Mouse (Mus musculus) CH12.LX (cell line): ENCODE measurements around the gene Vegfb. TPM values are rescaled to one million over a fixed set of nuclear protein-coding genes. Genes with fewer than 3 reads are reported as not detected.
"Not testable (repeated sequence)": the region's sequence is repeated elsewhere in the genome, so short reads cannot be mapped to it uniquely, and the experiment has no call there.

Experiments used
- DNase-seq: peaks from one replicate; pipeline ENCODE4 v3.0.0-alpha.2; 2013; ENCODE audit errors: extremely low read depth
- H3K27ac ChIP-seq: 2 replicates; pipeline ENCODE4 v1.5.1; 2012; ENCODE audit warnings: low read depth, mild to moderate bottlenecking, control low read depth, moderate library complexity; ENCODE audit not compliant: insufficient read depth
- H3K27me3 ChIP-seq: replicated peaks from 2 replicates; pipeline ENCODE3; 2012; ENCODE audit warnings: inconsistent platforms
- H3K36me3 ChIP-seq, 2 experiments: replicated peaks in 1 of 2; 2 replicates each; pipeline versions ENCODE3 to v1.6.1; 2012; ENCODE audit warnings: inconsistent platforms in 1 of 2, low read length in 1 of 2, mild to moderate bottlenecking in 1 of 2, mixed read lengths in 1 of 2, moderate library complexity in 1 of 2; ENCODE audit not compliant: control insufficient read depth in 1 of 2, insufficient read depth in 1 of 2
- H3K4me1 ChIP-seq, 2 experiments: 2 replicates each; pipeline ENCODE4 v1.6.1; 2012; ENCODE audit warnings: inconsistent platforms in 1 of 2, moderate library complexity in 1 of 2; ENCODE audit not compliant: insufficient read depth in 2 of 2, control insufficient read depth in 1 of 2
- H3K4me2 ChIP-seq: 2 replicates; pipeline ENCODE4 v1.6.1; 2012; ENCODE audit warnings: low read depth, mild to moderate bottlenecking, control low read depth; ENCODE audit not compliant: poor library complexity, insufficient read depth, severe bottlenecking
- H3K4me3 ChIP-seq, 3 experiments: fragments of 150-350 bp in 1 of 3; sonication (generic) in 1 of 3; replicated peaks in 1 of 3; 2 replicates each; pipeline versions ENCODE3 to v1.5.1; 2011 to 2012; ENCODE audit warnings: low read depth in 2 of 3, low read length in 2 of 3, mild to moderate bottlenecking in 2 of 3, moderate library complexity in 2 of 3, control low read depth in 1 of 3, improper control_type of control experiment in 1 of 3, inconsistent platforms in 1 of 3, mixed read lengths in 1 of 3; ENCODE audit not compliant: poor library complexity in 1 of 3
- H3K79me2 ChIP-seq: replicated peaks from 2 replicates; pipeline ENCODE4 v1.6.1; 2012; ENCODE audit warnings: mild to moderate bottlenecking, moderate library complexity; ENCODE audit not compliant: control insufficient read depth, poor library complexity, insufficient read depth, severe bottlenecking; ENCODE audit errors: extremely low read depth
- H3K9ac ChIP-seq: 2 replicates; pipeline ENCODE4 v1.6.1; 2012; ENCODE audit warnings: low read depth, mild to moderate bottlenecking, control low read depth, moderate library complexity; ENCODE audit not compliant: insufficient read depth
- H3K9me3 ChIP-seq: replicated peaks from 2 replicates; pipeline ENCODE3; 2012; ENCODE audit warnings: low read length, inconsistent platforms, mixed read lengths
- HCFC1 ChIP-seq: IDR thresholded peaks from 2 replicates; pipeline ENCODE4 v1.6.1; 2012; ENCODE audit warnings: low read depth, mild to moderate bottlenecking, inconsistent platforms, low read length, improper control_type of control experiment
- MAZ ChIP-seq: IDR thresholded peaks from 2 replicates; pipeline ENCODE4 v1.6.1; 2012; ENCODE audit warnings: low read depth, mild to moderate bottlenecking, inconsistent platforms, low read length, improper control_type of control experiment, moderate library complexity
- MEF2A ChIP-seq: IDR thresholded peaks from 2 replicates; pipeline ENCODE4 v1.6.1; 2014; ENCODE audit warnings: low read depth, mild to moderate bottlenecking, inconsistent platforms, low read length, improper control_type of control experiment, borderline replicate concordance
- MXI1 ChIP-seq: IDR thresholded peaks from 2 replicates; pipeline ENCODE4 v1.6.1; 2011; ENCODE audit warnings: mild to moderate bottlenecking, low read depth, low read length, improper control_type of control experiment
- PAX5 ChIP-seq: IDR thresholded peaks from 2 replicates; pipeline ENCODE4 v1.6.1; 2012; ENCODE audit warnings: low read length, inconsistent platforms, mixed read lengths
- POLR2AphosphoS2 ChIP-seq: IDR thresholded peaks from 2 replicates; pipeline ENCODE4 v1.6.1; 2011; ENCODE audit warnings: low read depth, low read length, improper control_type of control experiment
- RAD21 ChIP-seq: IDR thresholded peaks from 2 replicates; pipeline ENCODE4 v1.6.1; 2011; ENCODE audit warnings: low read depth, mild to moderate bottlenecking, low read length, improper control_type of control experiment, moderate library complexity
- RCOR1 ChIP-seq: conservative IDR thresholded peaks from 2 replicates; pipeline ENCODE4 v1.6.1; 2012; ENCODE audit warnings: low read depth, mild to moderate bottlenecking, inconsistent platforms, low read length, improper control_type of control experiment
- UBTF ChIP-seq: IDR thresholded peaks from 2 replicates; pipeline ENCODE4 v1.6.1; 2012; ENCODE audit warnings: low read depth, mild to moderate bottlenecking, inconsistent platforms, low read length, improper control_type of control experiment, moderate library complexity
- dilution Hi-C: fragments of 300-500 bp; cut with MboI; formaldehyde crosslinking; loops from 2 replicates; pipeline ENCODE4 v1.14.3; 2020; ENCODE audit warnings: low sequenced_read_pairs; ENCODE audit not compliant: extremely low pct_unique_long_range_greater_than_20kb, extremely low pct_ligation_motif_present
- in situ Hi-C: fragments of 300-500 bp; cut with MboI; formaldehyde crosslinking; loops from 3 replicates; pipeline ENCODE4 v1.14.3; 2019; ENCODE audit warnings: low sequenced_read_pairs, low pct_ligation_motif_present, low pct_unique_long_range_greater_than_20kb, mixed read lengths
- polyA plus RNA-seq: library from polyadenylated mRNA; unstranded; fragments of >175 nt; gene quantifications from 2 replicates; pipeline ENCODE4 v1.2.1, GENCODE M21; 2012; ENCODE audit warnings: low read depth; ENCODE audit not compliant: insufficient read length
- total RNA-seq, 2 experiments: library from RNA; depleted of rRNA; stranded (reverse); fragments of 300-350 nt in 1 of 2; fragments of >200 nt in 1 of 2; gene quantifications; 2 replicates each; pipeline ENCODE4 v1.2.3; 2012 to 2014

The Vegfb gene
- total and polyA plus RNA-seq, 3 experiments, result 3.2 to 35.1 (median 13.2) TPM

GRCm38 (mm10) chr19:6992011-6992858, 4.8 kb upstream of the Vegfb start, which contains the start of gene Dnajc4 (continued):
- TF ChIP-seq RCOR1, result 0 out of 2 replicates have a peak, but pooled peaks have one; percentile 57
- peak; percentile 71 for TF ChIP-seq HCFC1
- TF ChIP-seq PAX5, result no peak
- peak; percentile 94 for TF ChIP-seq MAZ
- TF ChIP-seq UBTF, result no peak
- TF ChIP-seq RAD21, result no peak
- TF ChIP-seq MEF2A, result peak; percentile 68; the same call in 1 of the 2 replicates

GRCm38 (mm10) chr19:6991166-6991565, 3.7 kb upstream of the Vegfb start:
- H3K4me2 ChIP-seq, H3K9me3 ChIP-seq, dilution Hi-C loops, H3K27ac ChIP-seq, H3K27me3 ChIP-seq, DNase-seq, in situ Hi-C loops, H3K9ac ChIP-seq, H3K4me3 ChIP-seq, H3K79me2 ChIP-seq: not testable (repeated sequence)
- Histone ChIP-seq H3K36me3 (peaks cover 3 to 11% of the 10 kb centered on the region in 2 experiments), H3K4me1 (peaks cover 7 to 39% of the 10 kb centered on the region in 2 experiments)

- no peak overlapping the region for H3K27ac ChIP-seq
- no peak overlapping the region for H3K4me3 ChIP-seq
- H3K4me2 ChIP-seq, result no peak overlapping the region
- H3K9me3 ChIP-seq, result no peaks in the 10 kb centered on the region
- no peak for DNase-seq
- H3K4me1 ChIP-seq, result peaks cover 11 to 43% of the 10 kb centered on the region in 2 experiments
- in situ Hi-C loops, result no loop called here
- H3K79me2 ChIP-seq, result no peaks in the 10 kb centered on the region
- dilution Hi-C loops, result no loop called here
- TF ChIP-seq POLR2AphosphoS2 (no peak), MXI1 (no peak)
- peaks cover 3 to 16% of the 10 kb centered on the region in 2 experiments for H3K36me3 ChIP-seq
- H3K9ac ChIP-seq, result no peak overlapping the region
- H3K27me3 ChIP-seq, result no peaks in the 10 kb centered on the region
These were observed 3.3 kb upstream of the Vegfb start for GRCm38 (mm10) chr19:6990712-6991111.
